Mouse (Mus musculus) liver, embryonic 15.5 days (tissue): ENCODE results near the gene Wap. TPM values are rescaled to one million over a fixed set of nuclear protein-coding genes. Genes with fewer than 3 reads are reported as not detected.

ENCODE experiments used
- ATAC-seq: fragments of 200-750 bp; cut with Nextera tagmentation; 2 replicates; pipeline ENCODE4 v1.8.0; 2017; ENCODE audit warnings: moderate number of reproducible peaks, mild to moderate bottlenecking, moderate library complexity; ENCODE audit not compliant: insufficient read depth
- H3K27ac ChIP-seq: fragments of 300-500 bp; sonication (generic); replicated peaks from 2 replicates; pipeline ENCODE4 v1.5.1; 2015; ENCODE audit warnings: mild to moderate bottlenecking, inconsistent platforms
- H3K27me3 ChIP-seq: fragments of 300-500 bp; sonication (generic); 2 replicates; pipeline ENCODE4 v1.6.1; 2015; ENCODE audit warnings: mild to moderate bottlenecking, inconsistent platforms
- H3K36me3 ChIP-seq: fragments of 300-500 bp; sonication (generic); replicated peaks from 2 replicates; pipeline ENCODE4 v1.6.1; 2015; ENCODE audit warnings: moderate library complexity, mild to moderate bottlenecking, inconsistent platforms
- H3K4me1 ChIP-seq: fragments of 300-500 bp; sonication (generic); replicated peaks from 2 replicates; pipeline ENCODE4 v1.6.1; 2015; ENCODE audit warnings: inconsistent platforms
- H3K4me2 ChIP-seq: fragments of 300-500 bp; sonication (generic); 2 replicates; pipeline ENCODE4 v1.6.1; 2015; ENCODE audit warnings: moderate library complexity, mild to moderate bottlenecking, inconsistent platforms
- H3K4me3 ChIP-seq: fragments of 300-500 bp; sonication (generic); replicated peaks from 2 replicates; pipeline ENCODE4 v1.5.1; 2015; ENCODE audit warnings: mild to moderate bottlenecking, inconsistent platforms
- H3K9ac ChIP-seq: fragments of 300-500 bp; sonication (generic); 2 replicates; pipeline ENCODE4 v1.6.1; 2015; ENCODE audit warnings: moderate library complexity, mild to moderate bottlenecking, inconsistent platforms
- H3K9me3 ChIP-seq: fragments of 300-500 bp; sonication (generic); replicated peaks from 2 replicates; pipeline ENCODE4 v1.6.1; 2016; ENCODE audit warnings: inconsistent platforms
- WGBS: fragments of 180-500 bp; shearing (Covaris S2); methylation state at CpG from one replicate; pipeline ENCODE4 v1.1.7; 2015; ENCODE audit warnings: mixed read lengths; ENCODE audit not compliant: insufficient replicate concordance; 5-methylcytosine and 5-hydroxymethylcytosine counted together
- polyA plus RNA-seq: library from polyadenylated mRNA; unstranded; fragments of >200 nt; fragmentation: Nextera tagmentation; extraction: Ambion mirVana; gene quantifications from 2 replicates; pipeline ENCODE4 v1.2.1, GENCODE M21; 2015

Gene Wap
- polyA plus RNA-seq, 1 experiment from 2014 or later, result not detected

DNA sequence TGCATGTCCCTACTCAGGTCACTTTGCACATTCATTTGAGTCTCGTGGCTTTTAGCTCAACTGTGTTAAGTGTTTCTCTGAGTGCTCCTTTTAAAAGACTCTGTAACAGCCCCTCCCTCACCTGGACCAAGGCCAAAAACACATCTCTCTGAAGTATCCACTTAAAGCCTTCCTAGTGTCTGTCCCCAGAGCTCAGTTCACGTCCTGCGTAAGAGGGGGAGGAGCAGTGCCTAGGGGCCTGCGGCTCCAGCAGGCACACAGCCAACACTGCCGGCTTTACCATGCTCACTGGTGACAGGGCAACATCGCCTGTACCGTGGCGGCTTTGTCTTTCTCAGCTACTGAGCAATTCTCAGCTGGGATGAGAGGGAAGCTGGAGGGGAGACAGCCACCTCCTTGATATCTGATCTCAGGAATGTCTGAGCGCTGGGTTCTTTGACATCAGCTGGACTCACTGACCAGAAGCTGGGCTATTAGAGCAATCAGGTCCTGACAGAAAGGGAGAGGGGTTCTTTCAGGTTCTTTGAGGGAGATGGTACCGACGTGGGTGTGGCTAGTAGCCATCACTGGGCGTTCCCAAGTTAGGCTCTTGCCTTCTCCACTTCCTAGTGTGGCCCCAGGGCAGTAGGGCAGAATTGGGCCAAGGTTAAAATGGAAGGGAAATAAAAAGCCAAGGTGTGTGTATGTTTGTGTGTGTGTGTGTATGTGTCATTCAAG lies 34.4 kb downstream of the Wap start:
- peaks cover 45% of the 10 kb centered on the region for H3K4me1 ChIP-seq
- 31% methylated on average over 12 of the region's 12 CpGs for WGBS
- no peak overlapping the region for H3K4me3 ChIP-seq
- peaks cover 58% of the 10 kb centered on the region for H3K27me3 ChIP-seq
- no peaks in the 10 kb centered on the region for H3K9me3 ChIP-seq
- no peak overlapping the region for H3K27ac ChIP-seq
- H3K4me2 ChIP-seq, result no peak overlapping the region
- H3K36me3 ChIP-seq, result no peaks in the 10 kb centered on the region
- ATAC-seq, result no peak
- H3K9ac ChIP-seq, result no peak overlapping the region

DNA sequence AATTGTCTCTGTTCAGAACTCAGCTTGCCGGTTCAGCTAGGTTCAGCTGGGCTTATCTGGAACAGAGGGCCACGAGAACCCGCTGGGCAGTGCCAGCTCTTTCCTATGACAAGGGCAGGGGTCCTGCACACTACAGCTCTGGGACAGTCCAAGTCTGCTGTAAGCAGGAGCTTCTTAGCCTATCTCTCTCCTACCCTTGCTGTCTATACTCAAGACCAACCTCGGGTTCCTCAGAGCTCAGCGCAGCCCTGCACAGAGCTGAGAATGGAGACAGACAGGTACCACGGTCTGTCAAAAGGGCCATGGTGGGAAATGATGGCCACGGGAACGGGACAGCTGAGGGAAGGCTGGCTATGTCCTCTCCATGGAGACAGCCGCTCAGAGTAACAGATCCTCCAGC lies 35.2 kb downstream of the Wap start:
- Histone ChIP-seq H3K9ac (no peak overlapping the region), H3K27me3 (peaks cover 58% of the 10 kb centered on the region), H3K27ac (no peak overlapping the region), H3K4me1 (peaks cover 53% of the 10 kb centered on the region), H3K9me3 (no peaks in the 10 kb centered on the region), H3K4me2 (no peak overlapping the region), H3K36me3 (peaks cover 3% of the 10 kb centered on the region), H3K4me3 (no peak overlapping the region)
- WGBS, result 67% methylated on average over 9 of the region's 9 CpGs
- no peak for ATAC-seq

DNA sequence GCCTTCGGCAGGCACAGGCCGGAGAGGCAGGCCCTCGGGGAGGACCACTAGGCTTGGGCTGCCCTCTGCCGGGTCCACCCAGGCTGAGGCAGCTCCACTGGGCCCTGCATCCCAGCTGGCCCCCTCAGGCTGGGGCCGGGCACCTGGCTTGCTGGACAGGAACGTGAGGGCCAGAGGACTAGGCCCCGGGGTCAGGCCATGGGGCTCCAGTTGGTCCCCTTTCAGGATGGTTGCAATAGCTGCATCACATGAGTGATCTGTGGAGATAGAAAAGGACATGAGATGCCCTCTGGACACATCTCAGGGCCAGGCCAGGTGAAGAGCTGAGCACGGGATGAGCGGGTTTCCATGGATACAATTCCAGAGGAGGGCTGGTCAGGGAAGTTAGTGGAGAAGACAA lies 35.8 kb downstream of the Wap start:
- WGBS, result 75% methylated on average over 9 of the region's 9 CpGs
- Histone ChIP-seq H3K4me1 (peaks cover 59% of the 10 kb centered on the region), H3K4me3 (no peak overlapping the region), H3K9me3 (no peaks in the 10 kb centered on the region), H3K9ac (no peak overlapping the region), H3K4me2 (no peak overlapping the region), H3K27me3 (peaks cover 58% of the 10 kb centered on the region), H3K36me3 (peaks cover 8% of the 10 kb centered on the region), H3K27ac (no peak overlapping the region)
- no peak for ATAC-seq

DNA sequence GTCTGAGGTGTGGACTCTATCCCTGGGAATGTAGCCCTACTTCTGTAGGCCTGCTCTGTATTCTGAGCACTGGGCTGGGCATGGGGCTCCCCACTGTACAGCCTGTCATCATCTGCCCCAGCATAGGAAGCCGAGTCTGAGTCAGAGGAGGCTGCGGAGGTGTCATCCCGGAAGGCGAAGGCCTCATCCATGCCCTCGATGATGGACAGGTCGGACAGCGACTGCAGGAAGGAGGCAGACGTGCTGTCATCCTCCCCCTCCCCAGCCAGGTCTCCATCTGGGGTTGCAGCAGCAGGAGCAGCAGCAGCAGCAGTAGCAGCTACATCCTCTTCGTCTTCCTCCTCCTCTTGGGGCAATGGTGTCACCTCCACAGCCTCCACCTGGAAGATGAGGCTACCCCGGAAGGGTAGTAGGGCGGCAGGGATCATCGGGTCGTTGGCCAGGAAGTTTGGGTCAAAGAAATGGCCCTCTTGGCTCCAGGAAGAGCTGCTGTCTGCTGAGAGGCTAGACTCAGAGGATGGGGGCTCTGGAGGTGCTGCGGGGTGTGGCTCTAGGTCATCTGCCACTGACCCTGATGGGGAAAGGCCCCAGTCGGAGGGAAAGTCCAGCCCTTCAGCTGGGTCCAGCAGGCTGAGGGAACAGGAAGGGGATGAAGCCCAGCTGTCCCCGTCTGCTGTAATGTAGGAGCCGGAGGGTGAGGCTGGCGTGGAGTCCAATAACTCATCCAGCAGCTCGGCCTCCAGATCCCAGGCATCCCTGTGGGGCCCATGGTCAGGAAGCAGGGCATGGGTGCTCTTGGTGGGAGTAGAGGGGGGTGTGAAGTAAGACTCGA lies 36.6 kb downstream of the Wap start:
- H3K4me1 ChIP-seq, result peaks cover 67% of the 10 kb centered on the region
- WGBS, result 65% methylated on average over 20 of the region's 20 CpGs
- ATAC-seq, result no peak

DNA sequence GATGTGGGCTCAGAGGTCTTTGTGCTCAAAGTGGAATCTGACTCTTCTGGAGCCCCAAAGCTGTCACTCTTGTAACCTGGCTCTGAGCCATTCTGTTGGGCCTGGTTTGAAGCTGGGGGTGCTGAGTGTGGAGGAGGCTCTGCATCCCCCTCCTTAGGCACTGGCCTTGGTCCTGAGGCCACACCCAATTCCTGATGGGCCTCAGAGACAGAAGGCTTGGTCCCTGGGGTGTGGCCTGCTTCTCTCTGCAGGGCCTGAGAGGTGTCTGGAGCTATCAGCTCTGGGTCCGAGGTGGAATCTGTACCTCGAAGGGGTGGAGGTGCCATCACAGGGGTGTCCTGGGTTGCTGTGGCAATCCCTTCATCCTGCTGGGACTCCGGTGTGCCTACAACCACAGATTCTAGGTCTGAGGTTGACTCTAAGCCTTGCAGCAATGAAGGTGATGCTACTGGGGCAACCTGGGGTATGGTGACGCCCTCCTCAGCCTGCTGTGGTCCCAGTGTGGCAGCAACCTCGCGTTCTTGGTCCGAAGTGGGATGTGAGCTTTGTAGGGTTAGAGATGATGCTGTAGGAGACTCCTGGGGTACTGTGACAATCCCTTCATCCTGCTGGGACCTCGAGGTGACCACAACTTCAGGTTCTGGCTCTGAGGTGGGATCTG lies 38.0 kb downstream of the Wap start:
- H3K27ac ChIP-seq, result peak overlapping the region; percentile 53; the same call in 1 of the 2 replicates
- peak overlapping the region; percentile 45; the same call in 1 of the 2 replicates for H3K4me3 ChIP-seq
- H3K4me2 ChIP-seq, result peak overlapping the region; percentile 57
- no peaks in the 10 kb centered on the region for H3K9me3 ChIP-seq
- peak overlapping the region; percentile 30; the same call in 1 of the 2 replicates for H3K9ac ChIP-seq
- H3K36me3 ChIP-seq, result peaks cover 30% of the 10 kb centered on the region
- WGBS, result 69% methylated on average over 8 of the region's 8 CpGs
- peak; percentile 22; the same call in 1 of the 2 replicates for ATAC-seq
- peaks cover 76% of the 10 kb centered on the region for H3K4me1 ChIP-seq
- H3K27me3 ChIP-seq, result peaks cover 36% of the 10 kb centered on the region

More for the DNA sequence above, 36.6 kb downstream of the Wap start:
- H3K9ac ChIP-seq, result no peak overlapping the region
- no peak overlapping the region for H3K4me2 ChIP-seq
- H3K36me3 ChIP-seq, result peaks cover 16% of the 10 kb centered on the region
- H3K27ac ChIP-seq, result no peak overlapping the region
- H3K4me3 ChIP-seq, result no peak overlapping the region
- peaks cover 51% of the 10 kb centered on the region for H3K27me3 ChIP-seq
- H3K9me3 ChIP-seq, result no peaks in the 10 kb centered on the region

DNA sequence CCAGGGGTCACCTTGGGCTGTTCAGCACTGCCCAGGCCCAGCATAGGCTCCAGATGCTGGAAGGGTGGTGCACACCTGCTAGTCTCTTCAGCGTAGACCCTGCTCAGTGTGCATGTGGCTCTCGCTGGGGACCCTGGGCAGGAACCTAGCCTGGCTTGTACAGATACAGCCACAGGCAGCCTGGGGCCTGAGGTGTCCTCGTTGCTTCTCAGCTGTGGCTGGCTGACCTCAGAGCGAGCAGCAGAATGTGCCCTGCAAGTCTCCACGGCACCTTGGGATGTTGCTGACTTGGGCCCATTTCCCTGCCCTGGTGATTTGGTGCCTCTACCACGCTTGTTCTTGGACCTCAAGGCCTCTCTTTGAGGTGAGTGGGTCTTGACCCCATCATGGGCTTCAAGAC lies 38.6 kb downstream of the Wap start:
- ATAC-seq, result no peak
- Histone ChIP-seq H3K36me3 (peaks cover 36% of the 10 kb centered on the region), H3K4me1 (peaks cover 79% of the 10 kb centered on the region), H3K27me3 (peaks cover 30% of the 10 kb centered on the region), H3K9ac (peak overlapping the region; percentile 30; the same call in 1 of the 2 replicates), H3K4me2 (peak overlapping the region; percentile 57), H3K27ac (peak overlapping the region; percentile 53), H3K4me3 (peak overlapping the region; percentile 45), H3K9me3 (no peaks in the 10 kb centered on the region)
- 71% methylated on average over 6 of the region's 6 CpGs for WGBS

DNA sequence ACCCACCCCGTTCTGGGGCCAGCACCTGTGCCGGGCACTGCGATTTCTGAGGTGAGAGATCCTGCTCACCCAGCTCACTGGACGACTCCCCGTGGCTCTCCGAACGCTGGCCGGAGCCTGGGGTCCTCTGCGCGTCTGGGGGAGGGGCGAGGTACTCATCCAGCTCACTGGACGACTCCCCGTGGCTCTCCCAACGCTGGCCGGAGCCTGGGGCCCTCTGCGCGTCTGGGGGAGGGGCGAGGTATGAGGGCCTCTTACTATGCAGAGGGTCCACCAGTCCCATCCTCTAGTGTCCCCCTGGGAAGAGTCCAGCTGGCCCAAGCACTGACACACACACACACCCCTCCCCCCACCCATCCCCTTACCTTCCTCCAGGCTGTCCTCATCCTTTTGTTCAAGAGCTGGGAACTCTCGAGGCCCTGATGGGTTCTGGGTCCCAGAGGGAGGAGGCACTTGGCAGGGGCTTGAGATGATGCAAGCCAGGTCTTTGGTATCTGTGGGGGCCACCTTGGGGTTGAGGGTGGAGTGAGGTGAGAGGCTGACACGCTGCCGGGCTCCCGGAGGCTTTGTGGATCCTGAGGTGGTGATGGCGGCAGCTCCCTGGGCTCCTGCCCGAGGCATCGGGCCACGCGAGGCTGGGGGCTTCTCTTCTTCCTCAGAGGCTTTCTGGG lies 39.3 kb downstream of the Wap start:
- no peaks in the 10 kb centered on the region for H3K9me3 ChIP-seq
- peak overlapping the region; percentile 45 for H3K4me3 ChIP-seq
- peak overlapping the region; percentile 53 for H3K27ac ChIP-seq
- 53% methylated on average over 27 of the region's 27 CpGs for WGBS
- H3K4me2 ChIP-seq, result peak overlapping the region; percentile 57
- H3K27me3 ChIP-seq, result peaks cover 24% of the 10 kb centered on the region
- peak; percentile 45 for ATAC-seq
- peaks cover 43% of the 10 kb centered on the region for H3K36me3 ChIP-seq
- peaks cover 79% of the 10 kb centered on the region for H3K4me1 ChIP-seq
- H3K9ac ChIP-seq, result peak overlapping the region; percentile 30; the same call in 1 of the 2 replicates

DNA sequence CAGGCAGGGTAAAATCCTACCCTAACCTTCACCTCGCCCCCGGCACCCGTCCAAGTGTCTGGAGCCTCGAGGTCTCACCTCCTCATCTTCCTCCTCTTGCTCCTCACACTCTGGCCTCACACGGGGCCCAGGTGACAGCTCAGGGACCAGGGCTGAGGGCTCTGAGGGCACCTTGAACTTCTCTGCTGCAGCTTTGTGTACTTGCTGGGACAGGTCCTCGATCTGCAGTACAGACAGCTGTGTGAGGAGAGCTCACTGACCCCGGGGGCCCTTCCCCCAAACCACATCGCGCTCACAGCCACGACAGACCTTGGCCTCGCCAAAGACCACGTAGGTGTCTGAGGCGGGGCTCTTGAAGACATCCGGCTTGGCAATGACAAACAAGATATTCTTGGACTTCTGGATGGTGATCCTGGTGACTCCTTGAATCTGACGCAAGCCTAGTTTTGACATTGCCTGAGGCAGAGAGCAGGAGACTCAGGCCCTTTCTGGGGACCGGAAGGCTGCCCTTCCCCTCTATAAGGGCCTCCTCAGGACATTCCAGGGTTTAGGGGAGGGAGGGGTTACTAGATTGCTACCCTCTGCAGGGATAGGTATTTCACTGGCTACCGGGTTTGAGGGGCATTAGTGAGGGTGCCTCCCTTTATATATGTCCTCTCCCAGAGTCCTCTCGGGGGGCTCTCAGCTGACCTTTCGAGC lies 40.1 kb downstream of the Wap start:
- H3K9me3 ChIP-seq, result no peaks in the 10 kb centered on the region
- peaks cover 51% of the 10 kb centered on the region for H3K36me3 ChIP-seq
- peak overlapping the region; percentile 45 for H3K4me3 ChIP-seq
- peaks cover 16% of the 10 kb centered on the region for H3K27me3 ChIP-seq
- peak overlapping the region; percentile 57 for H3K4me2 ChIP-seq
- ATAC-seq, result no peak
- H3K27ac ChIP-seq, result peak overlapping the region; percentile 88; the same call in 1 of the 2 replicates
- WGBS, result 71% methylated on average over 19 of the region's 19 CpGs
- H3K9ac ChIP-seq, result peak overlapping the region; percentile 30; the same call in 1 of the 2 replicates
- H3K4me1 ChIP-seq, result peaks cover 80% of the 10 kb centered on the region

DNA sequence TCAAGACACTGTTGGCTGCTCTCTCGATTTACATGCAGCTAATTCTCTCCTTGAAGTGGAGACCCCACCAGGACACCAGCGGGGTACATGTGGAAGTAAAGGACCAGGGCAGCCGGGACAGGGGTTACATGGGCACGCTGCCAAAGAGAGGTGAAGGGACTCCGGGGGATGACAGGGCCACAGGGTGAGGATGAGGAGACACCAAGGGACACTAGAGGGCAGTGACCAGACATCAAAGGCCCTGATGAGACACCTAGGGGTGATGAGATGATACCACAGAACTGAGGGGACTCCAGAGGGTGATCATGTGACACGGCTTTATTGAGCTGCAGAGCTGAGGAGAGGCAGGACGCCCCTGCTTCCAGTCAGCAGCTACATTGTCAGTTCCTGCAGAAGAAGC lies 40.9 kb downstream of the Wap start:
- H3K27ac ChIP-seq, result peak overlapping the region; percentile 88
- no peak overlapping the region for H3K9ac ChIP-seq
- peak overlapping the region; percentile 57; the same call in 1 of the 2 replicates for H3K4me2 ChIP-seq
- peaks cover 7% of the 10 kb centered on the region for H3K27me3 ChIP-seq
- no peak for ATAC-seq
- no peaks in the 10 kb centered on the region for H3K9me3 ChIP-seq
- H3K4me3 ChIP-seq, result no peak overlapping the region
- H3K4me1 ChIP-seq, result peaks cover 89% of the 10 kb centered on the region
- H3K36me3 ChIP-seq, result peaks cover 59% of the 10 kb centered on the region
- WGBS, result 71% methylated on average over 7 of the region's 7 CpGs

DNA sequence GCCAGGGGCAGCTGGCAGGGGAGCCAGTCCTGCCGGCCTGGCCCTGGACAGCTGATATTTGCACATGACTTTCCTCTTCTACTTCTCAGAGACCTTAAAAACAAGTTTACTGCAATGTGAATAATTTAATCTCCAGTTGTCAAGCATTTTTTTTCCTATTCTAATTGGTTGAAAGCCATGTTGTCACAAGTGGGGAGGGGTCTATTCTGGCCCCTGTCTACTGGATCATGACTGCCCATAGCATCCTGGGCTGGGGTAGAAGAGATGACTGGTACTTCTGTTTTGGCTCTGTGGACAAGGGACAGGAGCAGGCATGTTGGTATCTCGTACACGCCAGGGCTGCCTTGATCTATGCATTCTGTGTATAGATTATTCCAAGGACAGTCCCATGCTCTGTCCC lies 41.8 kb downstream of the Wap start:
- Histone ChIP-seq H3K4me1 (peaks cover 98% of the 10 kb centered on the region), H3K27me3 (no peaks in the 10 kb centered on the region; the same call in 1 of the 2 replicates), H3K9ac (no peak overlapping the region), H3K36me3 (peaks cover 68% of the 10 kb centered on the region), H3K27ac (peak overlapping the region; percentile 88), H3K4me2 (no peak overlapping the region), H3K9me3 (no peaks in the 10 kb centered on the region), H3K4me3 (no peak overlapping the region)
- 77% methylated on average over 3 of the region's 3 CpGs for WGBS
- no peak for ATAC-seq
